Mouse (Mus musculus): ENCODE results near the gene Akap1.

Gene Akap1

GRCm38 (mm10) chr11:88786816-88787215 lies 77.6 kb downstream of the Akap1 start:
- ChIA-PET CTCF (no interaction called here), POLR2A (interaction anchor here in 2 of 4 experiments (0.5 to 0.7 kb wide), 2 partner anchors 70 to 204 kb away, joined by 3 to 4 read pairs; no protein-coding TSS in a partner anchor)

GRCm38 (mm10) chr11:88783525-88783924 lies 80.9 kb downstream of the Akap1 start:
- CTCF ChIA-PET = no interaction called here
- POLR2A ChIA-PET = no interaction called here

GRCm38 (mm10) chr11:88782531-88782930 lies 81.9 kb downstream of the Akap1 start:
- POLR2A ChIA-PET = no interaction called here
- CTCF ChIA-PET = no interaction called here

Data from embryonic stem cell, embryonic (primary cell).